Mouse (Mus musculus) neural tube, embryonic 11.5 days (tissue): ENCODE measurements around the gene Il5. TPM values are rescaled to one million over a fixed set of nuclear protein-coding genes. Genes with fewer than 3 reads are reported as not detected.
A peak's percentile ranks its signal among the peaks of the same experiment; 100 is the strongest.

Source experiments
- ATAC-seq: fragments of 200-750 bp; cut with Nextera tagmentation; 2 replicates; pipeline ENCODE4 v1.8.0; 2017; ENCODE audit warnings: moderate number of reproducible peaks, mild to moderate bottlenecking, moderate TSS enrichment, moderate library complexity; ENCODE audit not compliant: insufficient read depth, low FRiP score, low TSS enrichment
- DNase-seq: peaks from one replicate; pipeline ENCODE4 v3.0.0-alpha.2; 2015; ENCODE audit warnings: low spot score
- H3K27ac ChIP-seq: fragments of 300-500 bp; sonication (generic); 2 replicates; pipeline ENCODE4 v1.5.1; 2014; ENCODE audit warnings: low read depth, mild to moderate bottlenecking, low read length
- H3K27me3 ChIP-seq: fragments of 300-500 bp; sonication (generic); 2 replicates; pipeline ENCODE4 v1.6.1; 2014; ENCODE audit warnings: mild to moderate bottlenecking, low read length, mixed read lengths; ENCODE audit not compliant: control insufficient read depth, insufficient read depth
- H3K36me3 ChIP-seq: fragments of 300-500 bp; sonication (generic); 2 replicates; pipeline ENCODE4 v1.6.1; 2014; ENCODE audit warnings: mild to moderate bottlenecking, low read length, moderate library complexity, mixed read lengths; ENCODE audit not compliant: control insufficient read depth, insufficient read depth
- H3K4me1 ChIP-seq: fragments of 300-500 bp; sonication (generic); 2 replicates; pipeline ENCODE4 v1.6.1; 2014; ENCODE audit warnings: low read length, mixed read lengths; ENCODE audit not compliant: control insufficient read depth, insufficient read depth
- H3K4me2 ChIP-seq: fragments of 300-500 bp; sonication (generic); 2 replicates; pipeline ENCODE4 v1.6.1; 2014; ENCODE audit warnings: low read depth, mild to moderate bottlenecking, moderate library complexity
- H3K4me3 ChIP-seq: fragments of 300-500 bp; sonication (generic); 2 replicates; pipeline ENCODE4 v1.5.1; 2014; ENCODE audit warnings: low read depth, low read length
- H3K9ac ChIP-seq: fragments of 300-500 bp; sonication (generic); 2 replicates; pipeline ENCODE4 v1.6.1; 2014; ENCODE audit warnings: mild to moderate bottlenecking, low read length
- H3K9me3 ChIP-seq: fragments of 300-500 bp; sonication (generic); 2 replicates; pipeline ENCODE4 v1.6.1; 2016; ENCODE audit warnings: low read length; ENCODE audit not compliant: control insufficient read depth
- WGBS: fragments of 180-500 bp; shearing (Covaris S2); extraction: QIAGEN DNeasy Blood & Tissue Kit; methylation state at CpG from one replicate; pipeline ENCODE4 v1.1.7; 2014; 5-methylcytosine and 5-hydroxymethylcytosine counted together
- polyA plus RNA-seq: library from polyadenylated mRNA; unstranded; fragments of >200 nt; fragmentation: Nextera tagmentation; extraction: Ambion mirVana; gene quantifications from 2 replicates; pipeline ENCODE4 v1.2.1, GENCODE M21; 2014

The Il5 gene
- polyA plus RNA-seq, 1 experiment from 2014 or later = not detected

DNA sequence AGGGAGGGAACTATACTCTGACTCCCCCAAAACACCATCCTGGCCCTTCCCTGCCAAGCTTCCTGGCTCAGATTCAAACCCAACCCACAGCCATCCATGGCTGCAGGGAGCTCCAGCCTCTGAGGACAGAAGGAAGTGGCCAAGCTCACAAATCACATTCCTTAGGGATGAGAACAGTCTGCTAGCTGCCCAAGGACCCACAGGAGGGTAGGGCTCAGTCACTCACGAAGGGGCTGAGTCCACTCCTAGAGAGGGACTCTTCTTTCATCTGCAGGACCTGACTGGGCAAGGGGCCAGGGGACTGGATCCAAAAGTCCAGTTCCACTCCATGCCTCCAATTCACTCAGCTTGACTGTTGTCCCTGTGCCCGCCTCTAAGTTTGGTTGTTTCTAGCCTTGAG, 41.2 kb downstream of the Il5 start:
- DNase-seq = no peak
- Histone ChIP-seq H3K4me2 (no peak overlapping the region), H3K36me3 (no peaks in the 10 kb centered on the region), H3K9ac (no peak overlapping the region), H3K9me3 (no peaks in the 10 kb centered on the region), H3K4me1 (peaks cover 14% of the 10 kb centered on the region), H3K27ac (no peak overlapping the region), H3K4me3 (no peak overlapping the region), H3K27me3 (peaks cover 15% of the 10 kb centered on the region; the same call in 1 of the 2 replicates)
- 65% methylated on average over 2 of the region's 2 CpGs for WGBS
- no peak for ATAC-seq

DNA sequence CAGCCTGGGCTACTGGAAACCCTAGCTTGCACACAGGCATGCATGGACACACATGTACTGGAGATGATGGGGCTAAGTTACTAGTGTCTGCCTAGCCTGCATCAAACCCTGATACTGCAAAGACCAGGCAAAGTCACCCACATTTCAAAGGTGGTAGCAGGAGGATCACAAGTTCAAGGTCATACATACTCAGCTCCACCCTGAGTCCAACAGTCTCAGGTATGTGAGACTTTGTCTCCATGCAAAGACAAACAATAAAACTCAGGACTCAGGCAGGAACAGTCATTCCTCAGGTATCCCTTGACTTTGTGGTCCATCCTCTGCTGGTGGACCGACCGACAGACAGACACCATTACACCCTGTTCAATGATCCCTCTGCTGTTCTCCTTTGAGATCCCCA, 41.8 kb downstream of the Il5 start:
- H3K9ac ChIP-seq = no peak overlapping the region
- H3K4me3 ChIP-seq = peak overlapping the region; percentile 28; the same call in 1 of the 2 replicates
- no peak for DNase-seq
- no peaks in the 10 kb centered on the region for H3K9me3 ChIP-seq
- H3K27me3 ChIP-seq = peaks cover 15% of the 10 kb centered on the region; the same call in 1 of the 2 replicates
- no peak overlapping the region for H3K27ac ChIP-seq
- 54% methylated on average over 2 of the region's 2 CpGs for WGBS
- peaks cover 14% of the 10 kb centered on the region for H3K4me1 ChIP-seq
- ATAC-seq = no peak
- no peaks in the 10 kb centered on the region for H3K36me3 ChIP-seq
- H3K4me2 ChIP-seq = peak overlapping the region; percentile 64; the same call in 1 of the 2 replicates

DNA sequence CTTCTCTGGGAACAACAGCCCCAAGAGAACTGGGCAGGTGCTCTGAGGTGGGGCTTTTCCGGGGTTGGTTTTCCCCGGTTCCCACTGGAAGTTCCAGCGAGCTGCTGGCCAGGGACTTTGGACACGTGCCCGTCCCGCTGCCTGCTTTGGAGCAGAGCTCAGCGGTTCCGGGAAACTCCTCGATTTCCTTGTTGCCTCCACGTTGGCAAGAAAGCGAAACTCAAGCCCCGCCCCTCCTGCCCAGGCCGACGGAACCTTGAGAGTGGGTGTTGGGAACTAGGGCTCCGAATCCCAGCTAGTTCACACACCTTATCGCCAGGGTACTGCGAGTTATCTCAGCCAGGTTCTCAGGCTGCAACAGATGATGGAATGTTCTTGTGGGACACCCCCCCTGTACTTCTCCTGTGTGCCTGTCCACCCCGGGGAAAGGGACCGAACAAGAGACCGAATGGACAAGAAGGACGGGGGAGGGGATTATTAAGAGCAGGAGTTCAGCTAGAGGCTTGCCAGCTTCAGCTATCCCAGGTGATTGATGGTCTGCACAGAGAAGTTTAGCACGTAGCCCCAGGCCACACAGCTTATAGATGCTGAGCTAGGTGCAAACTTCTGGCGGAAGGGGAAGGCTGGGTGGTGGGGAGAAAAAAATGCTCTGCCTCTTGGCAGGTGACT, 42.4 kb downstream of the Il5 start:
- 10% methylated on average over 23 of the region's 23 CpGs for WGBS
- DNase-seq = no peak
- no peak overlapping the region for H3K27ac ChIP-seq

DNA sequence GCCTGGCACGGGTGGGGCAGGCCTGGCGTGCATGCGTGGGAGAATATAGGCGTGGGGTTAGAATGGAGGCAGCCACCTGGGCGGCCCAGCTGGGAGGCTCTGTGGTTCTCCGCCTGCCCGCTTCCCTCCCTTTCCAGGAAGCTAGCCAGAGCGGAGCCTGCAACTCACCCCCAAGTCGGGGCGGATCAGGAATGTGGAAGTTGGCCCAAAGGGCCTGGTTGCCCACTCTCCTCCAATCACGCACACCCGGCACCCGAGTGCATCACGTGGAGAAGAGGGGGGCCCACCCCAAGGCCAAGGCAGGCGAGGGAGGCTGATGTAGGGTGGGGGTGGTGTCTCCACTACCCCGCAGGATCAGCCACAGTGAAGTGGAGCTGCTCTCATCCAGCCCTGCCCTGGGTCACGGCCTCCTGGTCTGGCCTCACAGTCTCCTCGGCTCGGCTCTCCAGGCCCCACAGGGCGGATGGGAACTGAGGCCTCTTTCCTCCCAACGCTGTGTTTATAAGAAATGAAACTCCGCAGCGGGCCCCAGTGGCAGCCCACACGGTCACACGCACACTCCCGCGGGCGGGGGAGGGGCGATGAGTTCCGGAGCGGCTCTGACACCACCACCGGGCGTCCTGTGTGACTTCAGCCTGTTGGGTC, 43.0 kb downstream of the Il5 start:
- H3K36me3 ChIP-seq = no peaks in the 10 kb centered on the region
- DNase-seq = peak; percentile 83
- peak overlapping the region; percentile 28 for H3K4me3 ChIP-seq
- H3K4me1 ChIP-seq = peaks cover 14% of the 10 kb centered on the region
- H3K27ac ChIP-seq = no peak overlapping the region
- H3K4me2 ChIP-seq = peak overlapping the region; percentile 64
- no peaks in the 10 kb centered on the region for H3K9me3 ChIP-seq
- H3K9ac ChIP-seq = peak overlapping the region; percentile 61
- H3K27me3 ChIP-seq = peaks cover 18% of the 10 kb centered on the region; the same call in 1 of the 2 replicates
- peak; percentile 68 for ATAC-seq
- 3% methylated on average over 32 of the region's 33 CpGs for WGBS

More for the DNA sequence above, 42.4 kb downstream of the Il5 start:
- peaks cover 14% of the 10 kb centered on the region for H3K4me1 ChIP-seq
- peak; percentile 48 for ATAC-seq
- no peaks in the 10 kb centered on the region for H3K36me3 ChIP-seq
- peak overlapping the region; percentile 64 for H3K4me2 ChIP-seq
- H3K27me3 ChIP-seq = peaks cover 15% of the 10 kb centered on the region; the same call in 1 of the 2 replicates
- no peaks in the 10 kb centered on the region for H3K9me3 ChIP-seq
- H3K4me3 ChIP-seq = peak overlapping the region; percentile 28
- peak overlapping the region; percentile 14 for H3K9ac ChIP-seq

- DNase-seq = no peak
Observed at GRCm38 (mm10) chr11:53764581-53764980, 44.0 kb downstream of the Il5 start.

DNA sequence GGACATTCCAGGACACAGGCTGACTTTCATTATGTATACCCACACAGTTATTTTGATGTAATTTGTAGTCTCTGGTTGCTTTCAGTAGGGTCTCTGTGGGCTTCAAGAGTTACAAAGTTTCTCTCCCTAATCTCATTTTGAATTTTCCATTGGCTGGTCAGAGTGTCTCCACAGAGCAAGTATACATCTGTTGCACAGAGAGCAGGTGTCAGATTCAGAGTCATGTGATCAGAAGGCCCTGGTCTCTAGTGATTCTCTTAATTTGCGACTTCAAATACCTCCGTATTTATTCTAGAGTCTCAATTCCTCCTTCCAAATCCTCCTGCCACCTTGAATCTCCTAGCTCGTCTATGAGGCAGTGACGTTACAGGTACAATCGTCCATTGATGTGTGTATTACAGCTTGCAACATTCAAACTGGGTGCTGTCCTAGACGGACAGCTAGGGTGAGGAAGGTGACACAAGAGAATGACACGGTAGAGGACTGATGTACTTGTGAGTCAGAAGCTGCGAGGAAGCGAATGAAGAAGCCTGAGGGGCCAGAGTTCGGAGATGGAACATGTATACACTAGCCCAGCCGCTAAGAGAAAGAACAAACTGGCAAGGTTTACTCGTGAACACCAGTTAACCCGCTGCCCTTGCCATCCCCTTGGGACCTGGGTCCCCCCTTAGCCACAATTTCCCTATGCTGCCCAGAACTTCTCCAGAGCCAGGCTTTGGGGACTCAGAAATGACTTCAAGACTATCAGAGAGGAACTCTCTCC, 48.0 kb downstream of the Il5 start:
- Histone ChIP-seq H3K4me3 (no peak overlapping the region), H3K4me2 (no peak overlapping the region), H3K9me3 (no peaks in the 10 kb centered on the region), H3K4me1 (peaks cover 4% of the 10 kb centered on the region; the same call in 1 of the 2 replicates), H3K27ac (no peak overlapping the region), H3K9ac (no peak overlapping the region), H3K27me3 (peaks cover 12% of the 10 kb centered on the region; the same call in 1 of the 2 replicates), H3K36me3 (no peaks in the 10 kb centered on the region)
- DNase-seq (no peak), ATAC-seq (no peak)
- 78% methylated on average over 13 of the region's 13 CpGs for WGBS

More at GRCm38 (mm10) chr11:53764581-53764980, 44.0 kb downstream of the Il5 start:
- H3K9ac ChIP-seq = no peak overlapping the region
- no peak overlapping the region for H3K4me3 ChIP-seq
- peaks cover 14% of the 10 kb centered on the region for H3K4me1 ChIP-seq
- no peak for ATAC-seq
- no peaks in the 10 kb centered on the region for H3K9me3 ChIP-seq
- H3K4me2 ChIP-seq = no peak overlapping the region
- no peak overlapping the region for H3K27ac ChIP-seq
- peaks cover 25% of the 10 kb centered on the region; the same call in 1 of the 2 replicates for H3K27me3 ChIP-seq
- 58% methylated on average over 5 of the region's 5 CpGs for WGBS
- H3K36me3 ChIP-seq = no peaks in the 10 kb centered on the region

DNA sequence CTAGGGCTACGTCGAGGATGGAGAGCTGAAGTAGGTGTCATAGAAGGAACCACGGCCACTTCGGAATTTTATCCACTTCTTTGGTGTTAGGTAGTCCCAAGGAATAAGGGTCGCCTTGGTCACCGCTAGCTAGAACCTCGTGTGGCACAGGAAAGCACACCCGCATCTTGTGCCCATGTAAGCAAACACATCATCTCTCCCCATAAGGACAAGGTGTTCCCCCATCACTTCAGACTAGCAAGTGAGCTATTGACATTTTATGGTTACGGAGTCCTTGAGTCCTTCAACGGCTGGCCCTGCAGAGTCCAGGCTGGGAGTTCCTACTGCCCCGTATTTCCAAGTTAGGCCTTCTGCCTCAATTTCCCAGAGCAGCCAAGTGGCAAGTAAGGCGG, 48.6 kb downstream of the Il5 start:
- Histone ChIP-seq H3K27ac (no peak overlapping the region), H3K4me3 (no peak overlapping the region), H3K27me3 (peaks cover 12% of the 10 kb centered on the region; the same call in 1 of the 2 replicates), H3K36me3 (no peaks in the 10 kb centered on the region), H3K4me2 (peak overlapping the region; percentile 93), H3K4me1 (no peaks in the 10 kb centered on the region), H3K9ac (no peak overlapping the region), H3K9me3 (no peaks in the 10 kb centered on the region)
- ATAC-seq = no peak
- DNase-seq = no peak
- 55% methylated on average over 12 of the region's 12 CpGs for WGBS

- DNase-seq (peak; percentile 88), ATAC-seq (peak; percentile 92)
- Histone ChIP-seq H3K9ac (peak within 1 kb of the TSS; percentile 67), H3K9me3 (no peaks in the 10 kb centered on the region), H3K4me3 (peak within 1 kb of the TSS; percentile 72), H3K4me2 (peak within 1 kb of the TSS; percentile 93), H3K27ac (no peak within 1 kb of the TSS), H3K36me3 (no peaks in the 10 kb centered on the region), H3K27me3 (peaks cover 12% of the 10 kb centered on the region; the same call in 1 of the 2 replicates), H3K4me1 (no peaks in the 10 kb centered on the region)
- WGBS = under 1% methylated on average over 40 of the region's 40 CpGs
Observed at GRCm38 (mm10) chr11:53769760-53770124, 49.1 kb downstream of the Il5 start, which contains the start of gene Irf1. TSS of gene Irf1 (plus strand) at chr11:53770014.
